Mouse (Mus musculus): ENCODE measurements around the gene Izumo1r. TPM values are rescaled to one million over a fixed set of nuclear protein-coding genes. Genes with fewer than 3 reads are reported as not detected.
A peak's percentile ranks its signal among the peaks of the same experiment; 100 is the strongest.

The Izumo1r gene
- total RNA-seq, 2 experiments from 2014 or later, result not detected

GRCm38 (mm10) chr9:14864726-14865125 lies 39.0 kb downstream of the Izumo1r start:
- DNase-seq, result no peak

GRCm38 (mm10) chr9:14863126-14863525 lies 40.6 kb downstream of the Izumo1r start:
- DNase-seq, result no peak

- DNase-seq, result no peak
These were observed 43.7 kb downstream of the Izumo1r start, which contains the start of gene Gpr83 for GRCm38 (mm10) chr9:14859868-14860639. Gene Gpr83, plus strand, starts transcription at chr9:14860210.

GRCm38 (mm10) chr9:14858782-14859181 lies 45.0 kb downstream of the Izumo1r start:
- DNase-seq, result no peak

GRCm38 (mm10) chr9:14858170-14858706 lies 45.5 kb downstream of the Izumo1r start:
- DNase-seq, result no peak

GRCm38 (mm10) chr9:14856922-14857654 lies 46.7 kb downstream of the Izumo1r start:
- DNase-seq, result no peak

GRCm38 (mm10) chr9:14854585-14854984 lies 49.2 kb downstream of the Izumo1r start:
- no peak for DNase-seq

- DNase-seq, result no peak
These were observed 55.3 kb downstream of the Izumo1r start for GRCm38 (mm10) chr9:14848267-14848935.

GRCm38 (mm10) chr9:14846428-14846827 lies 57.3 kb downstream of the Izumo1r start:
- DNase-seq, result no peak

GRCm38 (mm10) chr9:14843901-14844300 lies 59.8 kb downstream of the Izumo1r start:
- DNase-seq, result no peak

- no peak for DNase-seq
These were observed 60.4 kb downstream of the Izumo1r start for GRCm38 (mm10) chr9:14843311-14843857.

GRCm38 (mm10) chr9:14841878-14842761 lies 61.6 kb downstream of the Izumo1r start:
- peak; percentile 15 for DNase-seq

- no peak for DNase-seq
These were observed 63.8 kb downstream of the Izumo1r start for GRCm38 (mm10) chr9:14839970-14840369.

GRCm38 (mm10) chr9:14839527-14839926 lies 64.2 kb downstream of the Izumo1r start:
- DNase-seq, result peak; percentile 48

Other genes starting within 250 kb of the Izumo1r start
- under 1 TPM; 0.09 to 0.20 TPM for gene Piwil4, start 163.2 kb downstream of the Izumo1r start, total RNA-seq (2021)
- under 1 TPM; 0.56 to 0.84 TPM for gene Fut4, start 151.6 kb downstream of the Izumo1r start, total RNA-seq (2021)
- gene 1700012B09Rik, start 132.9 kb downstream of the Izumo1r start, total RNA-seq (2021), result not detected
- gene Mre11a, start 119.3 kb downstream of the Izumo1r start, total RNA-seq (2021), result 10 to 100 TPM; 11.4 to 14.3 TPM
- 10 to 100 TPM in 1 of 2 experiments, 1 to 10 TPM in 1; 8.6 to 10.0 TPM for gene Ankrd49, start 119.1 kb downstream of the Izumo1r start, total RNA-seq (2021)
- gene Gpr83, start 43.7 kb downstream of the Izumo1r start, total RNA-seq (2021), result under 1 TPM in 1 of 2 experiments, not detected in 1; 0.16 TPM
- 10 to 100 TPM; 28.9 to 40.4 TPM for gene Panx1, start 141.5 kb upstream of the Izumo1r start, total RNA-seq (2021)
- gene Hephl1, start 208.2 kb upstream of the Izumo1r start, total RNA-seq (2021), result under 1 TPM; 0.49 to 0.61 TPM